Mouse (Mus musculus): ENCODE measurements around the gene Gm8890. TPM values are rescaled to one million over a fixed set of nuclear protein-coding genes. Genes with fewer than 3 reads are reported as not detected.
"Not testable (repeated sequence)": the region's sequence is repeated elsewhere in the genome, so short reads cannot be mapped to it uniquely, and the experiment has no call there.

Gene Gm8890
- total RNA-seq (2014; fragmentation: Nextera tagmentation) (not detected in 2 replicates), total RNA-seq (2017) (not detected in 2 replicates)

- ATAC-seq (replicated peaks; ENCODE audit: low FRiP score, low TSS enrichment, poor library complexity, severe bottlenecking), result not testable (repeated sequence)
These were observed at the start of gene Gm8890 for GRCm38 (mm10) chr5:11255733-11256132. TSS of gene Gm8890 (plus strand) at chr5:11256033.

DNA sequence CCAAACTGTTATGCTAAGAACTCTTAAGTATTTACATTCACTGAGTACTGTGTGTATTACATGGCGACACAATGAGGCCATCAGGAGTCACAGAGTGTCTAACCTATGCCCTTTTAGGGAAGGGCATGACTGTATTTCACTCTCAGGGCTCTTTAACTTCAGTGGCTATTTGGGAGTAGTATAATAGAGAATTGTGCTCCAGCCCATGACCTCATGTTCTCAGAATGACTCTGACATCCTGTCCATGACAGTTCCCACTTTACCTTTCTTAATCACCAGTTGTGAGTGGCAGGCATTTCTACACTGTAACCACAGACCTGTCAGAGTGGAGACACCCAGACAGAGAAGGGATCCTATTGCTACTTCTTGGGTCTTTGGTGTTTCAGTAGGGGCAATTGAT, 388 bp downstream of the Gm8890 start:
- ATAC-seq (replicated peaks; ENCODE audit: low FRiP score, low TSS enrichment, poor library complexity, severe bottlenecking), result not testable (repeated sequence)

Other genes starting within 250 kb of the Gm8890 start
- not detected in 2 replicates for gene Gm8879, start 128.4 kb upstream of the Gm8890 start, total RNA-seq (2014; fragmentation: Nextera tagmentation)
- gene Gm8879, start 128.4 kb upstream of the Gm8890 start, total RNA-seq (2017), result not detected in 2 replicates
- not detected in 2 replicates for gene Gm5861, start 73.0 kb upstream of the Gm8890 start, total RNA-seq (2014; fragmentation: Nextera tagmentation)
- not detected in 2 replicates for gene Gm5861, start 73.0 kb upstream of the Gm8890 start, total RNA-seq (2017)
- gene Speer1, start 85.5 kb downstream of the Gm8890 start, total RNA-seq (2014; fragmentation: Nextera tagmentation), result not detected in 2 replicates
- gene Speer1, start 85.5 kb downstream of the Gm8890 start, total RNA-seq (2017), result not detected in 2 replicates
- gene Gm8897, start 160.4 kb downstream of the Gm8890 start, total RNA-seq (2014; fragmentation: Nextera tagmentation), result not detected in 2 replicates
- gene Gm8897, start 160.4 kb downstream of the Gm8890 start, total RNA-seq (2017), result not detected in 2 replicates
- gene Gm8906, start 246.7 kb downstream of the Gm8890 start, total RNA-seq (2014; fragmentation: Nextera tagmentation), result not detected in 2 replicates
- gene Gm8906, start 246.7 kb downstream of the Gm8890 start, total RNA-seq (2017), result not detected in 2 replicates